Mouse (Mus musculus) hindbrain, embryonic 13.5 days (tissue): ENCODE measurements around the gene Gm11559. TPM values are rescaled to one million over a fixed set of nuclear protein-coding genes. Genes with fewer than 3 reads are reported as not detected.
"Not testable (repeated sequence)": the region's sequence is repeated elsewhere in the genome, so short reads cannot be mapped to it uniquely, and the experiment has no call there.

ENCODE experiments used
- ATAC-seq: fragments of 200-750 bp; cut with Nextera tagmentation; 2 replicates; pipeline ENCODE4 v1.8.0; 2017; ENCODE audit warnings: moderate TSS enrichment; ENCODE audit not compliant: low FRiP score
- H3K27ac ChIP-seq: fragments of 300-500 bp; sonication (generic); 2 replicates; pipeline ENCODE4 v1.5.1; 2015; ENCODE audit warnings: inconsistent platforms, mild to moderate bottlenecking, moderate library complexity
- H3K27me3 ChIP-seq: fragments of 300-500 bp; sonication (generic); 2 replicates; pipeline ENCODE4 v1.6.1; 2015; ENCODE audit warnings: mild to moderate bottlenecking, inconsistent platforms
- H3K36me3 ChIP-seq: fragments of 300-500 bp; sonication (generic); 2 replicates; pipeline ENCODE4 v1.6.1; 2015; ENCODE audit warnings: mild to moderate bottlenecking, inconsistent platforms
- H3K4me1 ChIP-seq: fragments of 300-500 bp; sonication (generic); replicated peaks from 2 replicates; pipeline ENCODE4 v1.6.1; 2015; ENCODE audit warnings: inconsistent platforms
- H3K4me2 ChIP-seq: fragments of 300-500 bp; sonication (generic); 2 replicates; pipeline ENCODE4 v1.6.1; 2015; ENCODE audit warnings: inconsistent platforms, mild to moderate bottlenecking, moderate library complexity
- H3K4me3 ChIP-seq: fragments of 300-500 bp; sonication (generic); 2 replicates; pipeline ENCODE4 v1.5.1; 2015; ENCODE audit warnings: mild to moderate bottlenecking, inconsistent platforms
- H3K9ac ChIP-seq: fragments of 300-500 bp; sonication (generic); 2 replicates; pipeline ENCODE4 v1.6.1; 2015; ENCODE audit warnings: mild to moderate bottlenecking, inconsistent platforms
- H3K9me3 ChIP-seq: fragments of 300-500 bp; sonication (generic); 2 replicates; pipeline ENCODE4 v1.6.1; 2016; ENCODE audit warnings: inconsistent platforms
- WGBS: fragments of 180-500 bp; shearing (Covaris S2); methylation state at CpG from one replicate; pipeline ENCODE4 v1.1.7; 2015; 5-methylcytosine and 5-hydroxymethylcytosine counted together
- polyA plus RNA-seq: library from polyadenylated mRNA; unstranded; fragments of >200 nt; fragmentation: Nextera tagmentation; extraction: Ambion mirVana; gene quantifications from 2 replicates; pipeline ENCODE4 v1.2.1, GENCODE M21; 2015

Gene Gm11559
- not detected in 2 replicates for polyA plus RNA-seq

DNA sequence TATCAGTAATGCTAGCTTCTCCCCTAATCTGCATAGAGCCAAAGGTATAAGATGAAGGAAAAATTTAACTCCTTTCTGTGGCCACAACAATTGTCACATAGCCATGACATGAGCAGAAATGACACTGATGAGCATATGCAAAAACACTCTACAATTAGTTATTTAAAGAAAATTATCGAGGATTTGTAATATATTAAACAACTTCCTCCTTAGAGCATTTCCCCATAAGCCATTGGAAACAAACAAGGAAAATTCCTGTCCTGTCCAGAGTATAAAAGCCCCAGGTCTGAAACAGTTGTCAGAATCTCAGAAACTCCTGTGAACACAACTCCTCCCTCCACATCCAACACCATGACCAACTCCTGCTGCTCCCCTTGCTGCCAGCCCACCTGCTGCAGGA lies at the start of gene Gm11559:
Gene Gm11559, plus strand, starts transcription at position 301 of the 400 bp plus-strand sequence.
- H3K4me1 ChIP-seq, H3K9ac ChIP-seq, H3K36me3 ChIP-seq, H3K4me3 ChIP-seq, H3K4me2 ChIP-seq, H3K9me3 ChIP-seq, ATAC-seq, H3K27ac ChIP-seq, H3K27me3 ChIP-seq: not testable (repeated sequence)
- 82% methylated on average over 1 of the region's 1 CpGs for WGBS

DNA sequence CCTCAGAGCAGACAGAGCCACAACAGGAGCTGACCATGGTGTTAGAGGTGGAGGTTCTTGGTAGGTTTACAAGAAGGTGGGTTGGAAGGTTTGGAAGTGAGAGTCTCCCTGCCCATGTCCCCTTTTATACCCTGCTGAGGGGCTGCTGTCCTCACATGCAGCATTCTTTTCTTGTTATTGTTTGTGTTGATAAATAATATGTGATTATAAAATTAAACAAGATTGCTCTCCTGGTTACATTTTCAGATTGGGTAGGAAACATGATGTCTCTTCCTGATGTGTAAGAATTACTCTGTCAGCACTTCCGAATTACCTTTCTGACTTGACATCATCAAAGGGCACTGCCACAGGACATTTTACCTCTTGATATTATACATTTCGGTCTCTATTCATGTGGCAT lies 48.7 kb upstream of the Gm11559 start, which contains the start of gene Gm11564:
Gene Gm11564, minus strand, starts transcription at position 101 of the 400 bp plus-strand sequence.
- H3K27me3 ChIP-seq, ATAC-seq, H3K9ac ChIP-seq, H3K4me1 ChIP-seq, H3K9me3 ChIP-seq, H3K4me2 ChIP-seq, H3K27ac ChIP-seq, H3K36me3 ChIP-seq, H3K4me3 ChIP-seq: not testable (repeated sequence)
- WGBS, result 90% methylated on average over 2 of the region's 2 CpGs

DNA sequence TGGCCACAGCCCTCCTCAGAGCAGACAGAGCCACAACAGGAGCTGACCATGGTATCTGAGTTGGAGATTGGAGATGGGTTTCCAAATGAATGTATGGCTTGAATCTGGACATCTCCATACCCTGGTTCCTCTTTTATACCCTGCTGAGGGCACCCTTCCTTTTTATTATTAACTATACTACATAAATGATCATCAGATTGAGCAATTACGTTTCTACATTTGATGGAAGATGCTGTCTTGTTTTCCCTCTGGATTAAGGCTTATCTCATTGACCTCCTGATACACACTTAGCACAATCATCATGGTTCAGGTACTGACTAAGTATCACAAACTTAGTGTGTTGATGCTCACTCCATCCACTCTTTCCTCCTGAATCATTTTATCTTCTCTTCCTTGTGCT lies 26.3 kb upstream of the Gm11559 start, which contains the start of gene 2300003K06Rik:
Gene 2300003K06Rik, minus strand, starts transcription at position 101 of the 400 bp plus-strand sequence.
- Histone ChIP-seq H3K27ac (no peak within 1 kb of the TSS), H3K4me2 (no peak within 1 kb of the TSS), H3K4me3 (no peak within 1 kb of the TSS), H3K9me3 (no peaks in the 10 kb centered on the region), H3K9ac (no peak within 1 kb of the TSS), H3K36me3 (no peaks in the 10 kb centered on the region), H3K4me1 (no peaks in the 10 kb centered on the region), H3K27me3 (no peaks in the 10 kb centered on the region)
- 79% methylated on average over 1 of the region's 1 CpGs for WGBS
- no peak for ATAC-seq

DNA sequence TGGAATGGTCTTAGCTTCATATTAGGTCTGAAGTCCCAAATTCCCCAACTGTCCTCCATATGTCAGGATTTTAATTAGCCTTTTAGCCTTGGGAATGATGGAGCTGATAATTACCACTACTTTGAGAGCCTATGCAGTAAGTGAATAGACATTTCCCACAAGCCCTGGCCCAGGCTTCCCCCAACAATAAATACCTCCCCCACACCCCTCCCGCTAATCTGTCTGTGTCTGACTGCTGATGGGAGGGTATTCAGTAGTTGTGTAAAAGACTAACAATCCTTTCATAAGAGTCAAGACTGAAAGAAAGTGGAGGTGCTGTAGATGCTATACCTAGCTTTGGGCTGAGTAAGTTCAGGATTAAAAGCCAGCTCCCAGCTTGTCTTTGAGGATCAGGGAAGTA lies 22.1 kb upstream of the Gm11559 start:
- Histone ChIP-seq H3K9ac (no peak overlapping the region), H3K27me3 (no peaks in the 10 kb centered on the region), H3K27ac (no peak overlapping the region), H3K4me1 (no peaks in the 10 kb centered on the region), H3K4me3 (no peak overlapping the region), H3K4me2 (no peak overlapping the region), H3K36me3 (no peaks in the 10 kb centered on the region), H3K9me3 (no peaks in the 10 kb centered on the region)
- 87% methylated on average over 1 of the region's 1 CpGs for WGBS
- no peak for ATAC-seq

DNA sequence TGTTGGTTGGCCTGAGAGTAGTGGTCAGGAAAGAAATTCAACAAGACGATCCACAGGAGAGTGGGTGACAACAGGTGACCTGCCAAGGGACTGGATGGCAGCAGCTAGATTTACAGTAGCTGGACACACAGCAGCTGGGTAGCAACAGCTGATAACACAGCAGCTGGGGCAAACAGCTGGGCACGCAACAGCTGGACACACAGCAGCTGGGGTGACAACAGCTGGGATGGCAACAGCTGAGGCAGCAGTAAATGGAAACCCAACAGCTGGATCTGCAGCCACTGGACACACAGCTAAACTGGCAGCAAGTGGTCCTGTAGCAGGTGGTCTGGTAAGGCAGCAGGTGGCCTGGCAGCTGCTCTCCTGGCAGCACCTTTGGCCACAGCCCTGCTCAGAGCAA lies 17.5 kb upstream of the Gm11559 start:
- no peak for ATAC-seq
- Histone ChIP-seq H3K9me3 (no peaks in the 10 kb centered on the region), H3K9ac (no peak overlapping the region), H3K4me2 (no peak overlapping the region), H3K4me3 (no peak overlapping the region), H3K27ac (no peak overlapping the region), H3K4me1 (no peaks in the 10 kb centered on the region), H3K27me3 (no peaks in the 10 kb centered on the region), H3K36me3 (no peaks in the 10 kb centered on the region)
- 93% methylated on average over 2 of the region's 2 CpGs for WGBS

DNA sequence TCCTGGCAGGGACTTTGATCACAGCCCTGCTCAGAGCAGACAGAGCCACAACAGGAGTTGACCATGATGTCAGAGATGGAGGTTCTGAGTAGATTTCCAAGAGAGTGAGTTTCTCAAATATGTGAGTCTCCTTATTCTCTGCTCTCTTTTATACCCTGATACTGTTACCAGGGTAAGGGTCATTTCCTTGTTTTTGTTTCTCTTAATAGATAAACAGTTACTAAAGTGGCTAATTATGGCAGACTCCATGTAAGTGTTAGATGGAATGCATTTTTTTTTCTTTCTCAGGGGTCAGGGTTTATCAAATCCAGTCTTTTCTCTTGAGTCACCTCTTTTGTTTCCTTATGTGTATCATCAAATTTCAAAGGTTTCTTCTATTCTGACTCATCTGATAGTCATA lies 12.8 kb upstream of the Gm11559 start, which contains the start of gene Krtap4-16:
Gene Krtap4-16, minus strand, starts transcription at position 101 of the 400 bp plus-strand sequence.
- no peak for ATAC-seq
- no peak within 1 kb of the TSS for H3K4me2 ChIP-seq
- no peak within 1 kb of the TSS for H3K27ac ChIP-seq
- H3K36me3 ChIP-seq, result no peaks in the 10 kb centered on the region
- H3K9ac ChIP-seq, result no peak within 1 kb of the TSS
- no peaks in the 10 kb centered on the region for H3K27me3 ChIP-seq
- no peak within 1 kb of the TSS for H3K4me3 ChIP-seq
- no peaks in the 10 kb centered on the region for H3K4me1 ChIP-seq
- no peaks in the 10 kb centered on the region for H3K9me3 ChIP-seq

DNA sequence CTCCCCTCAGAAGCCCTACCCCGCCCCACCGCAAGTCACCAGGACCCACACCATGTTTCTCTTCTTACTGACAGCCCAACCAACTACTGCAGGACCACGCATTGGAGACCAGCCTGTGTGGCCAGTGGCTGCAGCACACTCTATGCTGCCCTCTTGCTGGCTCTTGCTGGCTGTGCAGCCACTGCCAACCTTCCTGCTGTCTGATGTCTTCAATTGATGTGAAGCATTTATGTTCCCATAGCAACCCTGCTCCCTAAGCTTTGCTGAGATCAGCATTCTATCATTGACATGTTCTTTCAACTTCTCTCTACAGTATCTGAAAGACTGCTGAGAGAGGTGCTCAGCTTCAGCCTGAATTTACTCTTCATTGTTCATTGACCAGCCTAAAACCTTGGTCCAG lies 10.2 kb upstream of the Gm11559 start:
- no peaks in the 10 kb centered on the region for H3K9me3 ChIP-seq
- H3K4me3 ChIP-seq, result no peak overlapping the region
- no peak overlapping the region for H3K9ac ChIP-seq
- 66% methylated on average over 3 of the region's 3 CpGs for WGBS
- no peaks in the 10 kb centered on the region for H3K36me3 ChIP-seq
- no peak overlapping the region for H3K4me2 ChIP-seq
- no peaks in the 10 kb centered on the region for H3K27me3 ChIP-seq
- no peak overlapping the region for H3K27ac ChIP-seq
- no peaks in the 10 kb centered on the region for H3K4me1 ChIP-seq
- ATAC-seq, result no peak

DNA sequence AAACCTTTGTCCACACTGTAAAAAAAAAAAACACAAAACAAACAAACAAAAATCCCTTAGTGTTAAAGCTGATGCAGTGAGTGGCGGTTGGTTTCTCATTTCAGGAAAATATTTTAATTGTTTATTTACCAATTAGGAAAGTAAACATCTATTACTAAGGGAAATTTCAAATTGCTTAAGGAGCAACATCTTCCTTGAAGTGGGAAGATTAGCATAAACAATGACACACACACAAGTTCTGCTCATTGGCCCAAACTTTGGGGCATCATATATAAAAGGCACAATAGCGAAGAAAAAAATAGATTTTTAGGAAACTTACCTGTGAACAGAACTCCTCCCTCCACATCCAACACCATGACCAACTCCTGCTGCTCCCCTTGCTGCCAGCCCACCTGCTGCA lies 6.7 kb upstream of the Gm11559 start, which contains the start of gene Gm11568:
Gene Gm11568, plus strand, starts transcription at position 301 of the 400 bp plus-strand sequence.
- Histone ChIP-seq H3K4me2 (no peak within 1 kb of the TSS), H3K9ac (no peak within 1 kb of the TSS), H3K36me3 (no peaks in the 10 kb centered on the region), H3K27ac (no peak within 1 kb of the TSS), H3K4me1 (no peaks in the 10 kb centered on the region), H3K27me3 (no peaks in the 10 kb centered on the region), H3K4me3 (no peak within 1 kb of the TSS), H3K9me3 (no peaks in the 10 kb centered on the region)
- no peak for ATAC-seq
- 88% methylated on average over 2 of the region's 2 CpGs for WGBS

DNA sequence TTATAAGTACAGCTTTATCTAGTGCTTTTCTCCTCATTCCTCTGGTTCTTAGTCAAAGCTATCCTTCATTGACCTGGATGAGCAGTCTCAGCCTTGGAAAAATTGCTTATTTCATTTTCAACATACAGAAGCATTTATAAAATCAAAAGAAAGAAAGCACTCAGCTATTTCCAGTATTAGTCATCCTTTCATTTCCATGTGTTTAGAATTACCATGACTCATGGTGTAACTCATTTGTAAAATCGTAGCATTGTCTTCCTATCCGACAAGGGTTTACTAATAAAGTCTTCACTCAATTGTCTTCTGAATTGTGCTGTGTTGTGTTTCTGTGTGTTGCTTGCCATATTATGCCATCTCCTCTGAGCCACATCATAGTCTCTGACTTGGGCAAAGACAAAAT lies 5.5 kb upstream of the Gm11559 start:
- H3K9ac ChIP-seq, result no peak overlapping the region
- no peaks in the 10 kb centered on the region for H3K27me3 ChIP-seq
- no peaks in the 10 kb centered on the region for H3K9me3 ChIP-seq
- no peak for ATAC-seq
- H3K27ac ChIP-seq, result no peak overlapping the region
- H3K4me3 ChIP-seq, result no peak overlapping the region
- no peaks in the 10 kb centered on the region for H3K4me1 ChIP-seq
- H3K36me3 ChIP-seq, result no peaks in the 10 kb centered on the region
- no peak overlapping the region for H3K4me2 ChIP-seq
- WGBS, result 88% methylated on average over 2 of the region's 2 CpGs

DNA sequence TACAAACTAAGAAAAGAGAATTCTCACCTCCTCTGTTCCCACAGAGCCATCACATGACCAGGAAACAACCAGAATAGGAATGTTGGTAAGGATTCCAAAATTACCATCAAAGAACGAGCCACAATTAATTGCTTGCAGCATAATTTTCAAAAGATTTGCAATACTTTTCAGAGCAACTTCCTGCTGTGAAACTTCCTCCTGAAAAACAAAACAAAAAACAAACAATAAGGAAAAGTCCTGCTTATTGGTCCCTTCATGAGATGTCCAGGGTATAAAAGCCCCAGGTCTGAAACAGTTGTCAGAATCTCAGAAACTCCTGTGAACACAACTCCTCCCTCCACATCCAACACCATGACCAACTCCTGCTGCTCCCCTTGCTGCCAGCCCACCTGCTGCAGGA lies 8.8 kb downstream of the Gm11559 start, which contains the start of gene Krtap9-1:
Gene Krtap9-1, plus strand, starts transcription at position 301 of the 400 bp plus-strand sequence.
- H3K27me3 ChIP-seq, H3K4me1 ChIP-seq, H3K27ac ChIP-seq, H3K36me3 ChIP-seq, H3K4me3 ChIP-seq, ATAC-seq, H3K9me3 ChIP-seq, H3K9ac ChIP-seq, H3K4me2 ChIP-seq: not testable (repeated sequence)
- 82% methylated on average over 1 of the region's 1 CpGs for WGBS

DNA sequence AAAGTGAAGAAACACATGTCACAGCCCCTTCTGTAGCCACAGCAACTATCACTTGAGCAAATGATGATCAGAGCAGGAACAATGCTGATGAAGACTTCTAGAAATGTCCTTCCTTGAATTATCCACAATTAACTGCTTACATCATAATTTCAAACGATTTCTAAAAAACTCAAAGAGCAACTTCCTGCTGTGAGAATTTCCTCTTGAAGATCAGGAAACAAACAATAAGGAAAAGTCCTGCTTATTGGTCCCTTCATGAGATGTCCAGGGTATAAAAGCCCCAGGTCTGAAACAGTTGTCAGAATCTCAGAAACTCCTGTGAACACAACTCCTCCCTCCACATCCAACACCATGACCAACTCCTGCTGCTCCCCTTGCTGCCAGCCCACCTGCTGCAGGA lies 14.6 kb downstream of the Gm11559 start, which contains the start of gene Gm11567:
Gene Gm11567, plus strand, starts transcription at position 301 of the 400 bp plus-strand sequence.
- ATAC-seq, H3K4me3 ChIP-seq, H3K9ac ChIP-seq, H3K9me3 ChIP-seq, H3K4me1 ChIP-seq, H3K27me3 ChIP-seq, H3K36me3 ChIP-seq, H3K27ac ChIP-seq, H3K4me2 ChIP-seq: not testable (repeated sequence)
- 74% methylated on average over 1 of the region's 1 CpGs for WGBS

DNA sequence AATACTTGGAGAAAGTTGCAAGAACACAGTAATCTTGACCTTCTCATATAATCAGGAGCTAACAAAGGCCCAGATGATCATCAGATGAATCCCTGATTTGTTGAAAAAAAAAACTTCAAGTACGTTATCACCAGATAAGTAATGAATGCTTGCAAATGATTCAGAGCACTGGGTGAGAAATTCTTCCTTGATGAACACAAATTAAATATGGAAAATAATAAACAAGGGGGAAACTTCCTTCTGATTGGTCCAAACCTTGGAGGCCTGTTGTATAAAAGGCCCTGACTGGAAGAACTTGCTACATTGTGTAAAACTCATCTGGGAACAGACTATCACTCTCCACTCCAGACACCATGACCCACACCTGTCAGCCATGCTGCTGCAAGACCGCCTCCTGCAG lies 43.3 kb downstream of the Gm11559 start, which contains the start of gene Krtap31-1:
Gene Krtap31-1, plus strand, starts transcription at position 301 of the 400 bp plus-strand sequence.
- H3K36me3 ChIP-seq, result no peaks in the 10 kb centered on the region

DNA sequence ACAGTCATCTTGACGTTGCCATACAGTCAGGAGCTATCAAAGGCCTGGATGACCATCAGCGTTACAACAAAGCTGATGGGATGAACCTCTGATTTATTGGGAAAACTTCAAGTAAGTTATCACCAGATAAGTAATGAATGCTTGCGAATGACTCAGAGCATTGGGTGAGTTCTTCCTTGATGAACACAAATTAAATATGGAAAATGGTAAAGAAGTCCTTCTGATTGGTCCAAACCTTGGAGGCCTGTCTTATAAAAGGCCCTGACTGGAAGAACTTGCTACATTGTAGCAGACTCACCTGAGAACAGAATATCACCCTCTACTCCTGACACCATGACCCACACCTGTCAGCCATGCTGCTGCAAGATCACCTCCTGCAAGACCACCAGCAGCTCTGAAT lies 50.2 kb downstream of the Gm11559 start, which contains the start of gene Gm11565:
Gene Gm11565, plus strand, starts transcription at position 301 of the 400 bp plus-strand sequence.
- Histone ChIP-seq H3K4me3 (no peak within 1 kb of the TSS), H3K36me3 (no peaks in the 10 kb centered on the region), H3K9me3 (no peaks in the 10 kb centered on the region), H3K4me2 (no peak within 1 kb of the TSS), H3K27ac (no peak within 1 kb of the TSS), H3K27me3 (no peaks in the 10 kb centered on the region), H3K9ac (no peak within 1 kb of the TSS), H3K4me1 (no peaks in the 10 kb centered on the region)
- no peak for ATAC-seq
- WGBS, result 94% methylated on average over 3 of the region's 3 CpGs

More for the DNA sequence above, 43.3 kb downstream of the Gm11559 start, which contains the start of gene Krtap31-1:
- ATAC-seq, result no peak
- H3K9ac ChIP-seq, result no peak within 1 kb of the TSS
- no peaks in the 10 kb centered on the region for H3K27me3 ChIP-seq
- 90% methylated on average over 2 of the region's 2 CpGs for WGBS
- H3K4me3 ChIP-seq, result no peak within 1 kb of the TSS
- H3K9me3 ChIP-seq, result no peaks in the 10 kb centered on the region
- H3K27ac ChIP-seq, result no peak within 1 kb of the TSS
- no peak within 1 kb of the TSS for H3K4me2 ChIP-seq
- H3K4me1 ChIP-seq, result no peaks in the 10 kb centered on the region
